Mouse (Mus musculus) C2C12 (cell line): ENCODE measurements around the gene Nfe2l3. TPM values are rescaled to one million over a fixed set of nuclear protein-coding genes. Genes with fewer than 3 reads are reported as not detected.
"Not testable (repeated sequence)": the region's sequence is repeated elsewhere in the genome, so short reads cannot be mapped to it uniquely, and the experiment has no call there.

Experiments
- H3K27me3 ChIP-seq: one replicate; pipeline ENCODE4 v1.6.1; 2011; ENCODE audit not compliant: control insufficient read depth, insufficient read depth, insufficient read length
- H3K36me3 ChIP-seq: one replicate; pipeline ENCODE4 v1.6.1; 2011; ENCODE audit not compliant: control insufficient read depth, insufficient read depth
- H3K4me3 ChIP-seq: one replicate; pipeline ENCODE4 v1.5.1; 2011; ENCODE audit warnings: mild to moderate bottlenecking, control low read depth; ENCODE audit not compliant: poor library complexity, insufficient read depth, severe bottlenecking
- H3K79me2 ChIP-seq: one replicate; pipeline ENCODE4 v1.6.1; 2011; ENCODE audit not compliant: control insufficient read depth, insufficient read depth
- H3K79me3 ChIP-seq: one replicate; pipeline ENCODE4 v1.6.1; 2011; ENCODE audit warnings: low read depth, control low read depth
- H3ac ChIP-seq: one replicate; pipeline ENCODE3; 2011; ENCODE audit warnings: low read depth; ENCODE audit not compliant: control insufficient read depth, insufficient read length
- CEBPB ChIP-seq: IDR thresholded peaks from one replicate; pipeline ENCODE4 v1.6.1; 2011; ENCODE audit warnings: low read depth, mild to moderate bottlenecking, control low read depth, moderate library complexity
- CTCF ChIP-seq: IDR thresholded peaks from one replicate; pipeline ENCODE4 v1.5.1; 2011; ENCODE audit not compliant: control insufficient read depth, insufficient read depth, insufficient read length
- FOSL1 ChIP-seq: IDR thresholded peaks from one replicate; pipeline ENCODE4 v1.8.0; 2011; ENCODE audit warnings: mild to moderate bottlenecking, low read length; ENCODE audit not compliant: poor library complexity, insufficient read depth, severe bottlenecking
- MAX ChIP-seq: IDR thresholded peaks from one replicate; pipeline ENCODE4 v1.6.1; 2011; ENCODE audit warnings: mild to moderate bottlenecking, control low read depth
- MYOD1 ChIP-seq: IDR thresholded peaks from one replicate; pipeline ENCODE4 v1.6.1; 2011; ENCODE audit warnings: low read depth; ENCODE audit not compliant: control insufficient read depth, insufficient read length
- MYOG ChIP-seq: IDR thresholded peaks from one replicate; pipeline ENCODE4 v1.6.1; 2011; ENCODE audit not compliant: control insufficient read depth, insufficient read length; ENCODE audit errors: extremely low read depth
- USF1 ChIP-seq: IDR thresholded peaks from one replicate; pipeline ENCODE4 v1.6.1; 2011; ENCODE audit warnings: low read depth, mild to moderate bottlenecking, control low read depth, moderate library complexity
- long read RNA-seq, 2 experiments: library from polyadenylated mRNA; unstranded; transcript quantifications; one replicate each; pipeline ENCODE4 v2.0.0; 2019 to 2020
- polyA plus RNA-seq: library from polyadenylated mRNA; unstranded; fragments of >200 nt; fragmentation: generic; extraction: Trizol; gene quantifications from one replicate; pipeline ENCODE4 v1.2.1, GENCODE M21; 2012; ENCODE audit warnings: missing spikeins

The Nfe2l3 gene
- 0.19 TPM for polyA plus RNA-seq
- long read RNA-seq, experiment 1 = 0 reads
- long read RNA-seq, experiment 2 = 0 reads

GRCm38 (mm10) chr6:51432535-51433397 is at the start of gene Nfe2l3:
Gene Nfe2l3, plus strand, starts transcription at chr6:51432670.
- Histone ChIP-seq H3K79me3 (no peaks in the 10 kb centered on the region), H3K27me3 (peaks cover 15% of the 10 kb centered on the region), H3K4me3 (no peak within 1 kb of the TSS), H3K36me3 (no peaks in the 10 kb centered on the region), H3K79me2 (no peaks in the 10 kb centered on the region), H3ac (no peak within 1 kb of the TSS)
- no peak for TF ChIP-seq MYOD1
- no peak for TF ChIP-seq USF1
- no peak for TF ChIP-seq MYOG
- TF ChIP-seq FOSL1 = no peak
- no peak for TF ChIP-seq CEBPB
- no peak for TF ChIP-seq CTCF
- TF ChIP-seq MAX = no peak

GRCm38 (mm10) chr6:51383769-51384755 is 48.4 kb upstream of the Nfe2l3 start:
- no peaks in the 10 kb centered on the region for H3K36me3 ChIP-seq
- no peaks in the 10 kb centered on the region for H3K27me3 ChIP-seq
- H3K79me3 ChIP-seq = no peaks in the 10 kb centered on the region
- no peak for TF ChIP-seq MAX
- peak; percentile 13 for TF ChIP-seq CTCF
- H3ac ChIP-seq = no peak overlapping the region
- H3K79me2 ChIP-seq = no peaks in the 10 kb centered on the region
- H3K4me3 ChIP-seq = no peak overlapping the region

- Histone ChIP-seq H3K27me3 (no peaks in the 10 kb centered on the region), H3K79me3 (no peaks in the 10 kb centered on the region), H3K36me3 (no peaks in the 10 kb centered on the region), H3ac (no peak overlapping the region), H3K4me3 (no peak overlapping the region), H3K79me2 (no peaks in the 10 kb centered on the region)
- TF ChIP-seq MYOG = no peak
- TF ChIP-seq CTCF = no peak
- TF ChIP-seq USF1 = no peak
- no peak for TF ChIP-seq MAX
- no peak for TF ChIP-seq MYOD1
- TF ChIP-seq CEBPB = no peak
- no peak for TF ChIP-seq FOSL1
Observed at GRCm38 (mm10) chr6:51390505-51390904, 42.0 kb upstream of the Nfe2l3 start.

DNA sequence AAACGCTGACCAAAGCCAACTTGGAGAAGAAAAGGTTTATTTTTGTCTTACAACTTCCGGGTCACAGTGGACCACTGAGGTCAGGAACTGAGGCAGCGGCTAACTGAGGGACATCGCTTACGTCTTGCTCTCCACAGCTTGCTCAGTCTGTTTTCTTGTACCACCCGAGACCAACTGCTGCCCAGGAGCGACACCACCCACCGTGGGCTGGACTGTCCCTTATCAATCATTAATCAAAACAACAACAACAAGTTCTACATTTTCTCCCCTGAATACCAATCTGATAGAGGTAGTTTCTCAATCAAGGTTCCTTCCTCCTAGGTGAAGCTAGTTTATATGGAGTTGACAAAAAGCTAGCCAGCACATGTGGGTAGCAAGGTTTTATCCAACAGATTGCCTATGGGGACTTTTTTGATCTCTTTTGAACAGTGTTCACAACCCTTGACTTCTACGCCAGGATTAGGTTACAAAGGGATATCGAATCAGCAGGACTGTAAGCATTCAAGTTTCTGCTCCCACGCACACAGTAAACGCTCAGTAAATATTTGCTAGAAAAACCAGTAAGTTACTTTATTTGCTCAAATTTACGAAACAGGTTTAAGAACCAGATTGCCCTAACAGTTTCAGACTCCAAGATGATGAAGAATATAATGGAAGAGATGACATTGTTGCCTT is 40.5 kb upstream of the Nfe2l3 start:
- Histone ChIP-seq H3K36me3 (no peaks in the 10 kb centered on the region), H3ac (no peak overlapping the region), H3K79me2 (no peaks in the 10 kb centered on the region), H3K27me3 (no peaks in the 10 kb centered on the region), H3K4me3 (no peak overlapping the region), H3K79me3 (no peaks in the 10 kb centered on the region)
- TF ChIP-seq MYOD1 (no peak), FOSL1 (no peak), CEBPB (no peak), USF1 (no peak), MYOG (no peak), CTCF (no peak), MAX (no peak)

GRCm38 (mm10) chr6:51393341-51394128 is 38.9 kb upstream of the Nfe2l3 start:
- no peaks in the 10 kb centered on the region for H3K79me3 ChIP-seq
- TF ChIP-seq USF1 (no peak), FOSL1 (no peak), CEBPB (no peak), MYOD1 (no peak), MAX (no peak), CTCF (no peak), MYOG (no peak)
- no peaks in the 10 kb centered on the region for H3K27me3 ChIP-seq
- no peaks in the 10 kb centered on the region for H3K79me2 ChIP-seq
- no peaks in the 10 kb centered on the region for H3K36me3 ChIP-seq
- H3ac ChIP-seq = no peak overlapping the region
- no peak overlapping the region for H3K4me3 ChIP-seq

DNA sequence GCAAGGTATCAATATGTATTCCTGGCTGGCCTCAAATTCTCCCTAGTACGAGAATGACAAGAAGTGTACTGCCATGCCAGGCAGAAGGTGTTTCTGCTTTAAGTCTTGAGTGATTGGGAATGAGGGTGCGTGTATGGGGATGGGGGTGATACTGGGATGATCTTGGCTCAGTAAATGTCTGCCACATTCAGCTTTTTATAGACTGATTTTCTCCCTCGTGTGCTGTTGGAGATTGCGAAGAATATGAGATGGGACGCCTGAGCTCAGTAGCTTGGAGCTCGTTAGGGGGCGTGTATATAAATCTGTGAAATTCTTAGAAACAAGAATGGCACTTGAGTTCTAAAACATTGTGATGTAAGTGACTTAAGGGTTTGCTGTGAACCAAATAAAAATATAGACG is 38.1 kb upstream of the Nfe2l3 start:
- H3K27me3 ChIP-seq, H3ac ChIP-seq, H3K79me2 ChIP-seq: not testable (repeated sequence)

DNA sequence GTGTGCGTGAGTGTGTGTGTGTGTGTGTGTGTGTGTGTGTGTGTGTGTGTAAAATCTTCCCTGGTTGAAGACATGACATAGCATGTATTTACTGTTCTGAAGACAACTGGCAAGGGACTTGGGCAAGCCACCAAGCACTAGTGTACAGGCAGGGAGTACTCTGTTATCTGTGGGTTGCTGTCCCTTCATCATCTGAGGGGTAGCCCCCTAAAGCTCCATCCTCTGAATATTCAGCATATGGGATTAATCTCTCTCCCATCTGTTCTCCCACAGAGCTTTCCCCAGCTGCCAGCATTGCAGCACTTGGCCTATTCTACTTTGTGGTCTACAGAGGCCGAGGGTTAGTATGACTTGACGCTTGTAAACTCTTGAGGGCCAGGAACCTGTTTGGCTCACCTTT is 37.5 kb upstream of the Nfe2l3 start:
- H3K27me3 ChIP-seq = not testable (repeated sequence)

More for the DNA sequence above, 38.1 kb upstream of the Nfe2l3 start:
- H3K79me3 ChIP-seq, H3K36me3 ChIP-seq, H3K4me3 ChIP-seq: not testable (repeated sequence)

More for the DNA sequence above, 37.5 kb upstream of the Nfe2l3 start:
- H3K79me3 ChIP-seq, H3K36me3 ChIP-seq, H3ac ChIP-seq, H3K4me3 ChIP-seq, H3K79me2 ChIP-seq: not testable (repeated sequence)
